Mouse (Mus musculus): ENCODE measurements at regions not wholly inside any gene's neighbourhood (a gene's known extent, or its start where the extent isn't known, plus 50 kb on each side); places are given as distances from the start of the nearest gene placed in this dataset.
"Not testable (repeated sequence)": the region's sequence is repeated elsewhere in the genome, so short reads cannot be mapped to it uniquely, and the experiment has no call there.

DNA sequence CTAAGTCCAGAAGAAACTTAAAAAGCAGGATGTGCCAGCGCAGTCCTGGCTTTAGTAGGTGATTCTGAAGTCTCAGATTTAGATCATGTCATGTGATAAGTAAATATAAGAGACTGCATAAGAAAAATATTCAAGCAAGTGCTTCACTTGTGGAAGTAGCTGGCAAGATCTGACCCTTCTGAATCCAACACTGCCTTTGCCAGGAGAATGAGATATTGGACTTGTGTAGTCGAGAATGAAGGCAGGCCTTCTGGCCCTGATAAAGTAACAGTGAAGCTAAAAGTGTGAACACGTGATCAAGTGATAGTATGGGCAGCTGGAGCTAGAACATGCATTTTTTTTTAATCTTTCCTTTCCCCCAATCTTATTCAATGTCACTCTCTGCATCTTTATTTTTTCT lies 455.6 kb downstream of the Ets1 start:
- TF ChIP-seq POU5F1 (IDR thresholded peaks at IDR 0.05; ENCODE audit: borderline replicate concordance, low read length) (no peak), CTCF (conservative IDR thresholded peaks at IDR 0.05; ENCODE audit: low read length) (no peak), NANOG (IDR thresholded peaks at IDR 0.05; ENCODE audit: borderline replicate concordance, low read length) (no peak)
- Histone ChIP-seq H3K9me3 (ENCODE audit: low read length) (no peaks in the 10 kb centered on the region), H3K4me1 (replicated peaks; ENCODE audit: low read depth, low read length) (no peaks in the 10 kb centered on the region), H3K36me3 (ENCODE audit: insufficient read depth, low read length) (no peaks in the 10 kb centered on the region), H3K27me3 (ENCODE audit: insufficient read depth, low read length) (no peaks in the 10 kb centered on the region), H3K4me3 (replicated peaks; ENCODE audit: low read length) (no peak overlapping the region)

- TF ChIP-seq POU5F1 (IDR thresholded peaks at IDR 0.05; ENCODE audit: borderline replicate concordance, low read length) (no peak), CTCF (conservative IDR thresholded peaks at IDR 0.05; ENCODE audit: low read length) (peak; percentile 72)
- no peaks in the 10 kb centered on the region for H3K9me3 ChIP-seq (ENCODE audit: low read length)
- no peak overlapping the region for H3K4me3 ChIP-seq (replicated peaks; ENCODE audit: low read length)
- no peaks in the 10 kb centered on the region for H3K27me3 ChIP-seq (ENCODE audit: insufficient read depth, low read length)
- no peaks in the 10 kb centered on the region for H3K36me3 ChIP-seq (ENCODE audit: insufficient read depth, low read length)
- H3K4me1 ChIP-seq (replicated peaks; ENCODE audit: low read depth, low read length): no peaks in the 10 kb centered on the region
Observed at GRCm38 (mm10) chr9:33095654-33096053, 459.6 kb downstream of the Ets1 start.

DNA sequence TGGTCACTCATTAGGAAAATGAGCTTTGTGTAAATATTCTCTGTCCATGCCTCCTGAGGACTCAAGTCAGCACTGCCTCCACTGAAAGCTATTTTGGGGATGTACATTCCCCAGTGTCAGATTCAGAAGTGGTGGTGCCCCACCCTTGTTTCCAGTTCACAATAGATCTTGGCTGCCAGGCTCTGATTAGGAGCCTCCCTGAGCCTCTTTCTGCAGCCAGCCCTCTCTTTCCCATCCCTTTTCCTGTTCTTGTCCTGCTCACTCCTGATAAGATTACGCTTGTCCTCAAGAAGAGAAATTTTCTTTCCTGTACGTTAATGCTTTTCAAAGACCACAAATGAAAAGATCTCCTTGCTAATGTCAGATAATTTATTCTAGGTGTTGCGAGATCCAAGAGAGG lies 465.2 kb downstream of the Ets1 start:
- Histone ChIP-seq H3K4me3 (replicated peaks; ENCODE audit: low read length) (no peak overlapping the region), H3K36me3 (ENCODE audit: insufficient read depth, low read length) (no peaks in the 10 kb centered on the region), H3K4me1 (replicated peaks; ENCODE audit: low read depth, low read length) (no peaks in the 10 kb centered on the region), H3K27me3 (ENCODE audit: insufficient read depth, low read length) (no peaks in the 10 kb centered on the region), H3K9me3 (ENCODE audit: low read length) (no peaks in the 10 kb centered on the region)
- no peak for TF ChIP-seq POU5F1 (IDR thresholded peaks at IDR 0.05; ENCODE audit: borderline replicate concordance, low read length)
- no peak for TF ChIP-seq NANOG (IDR thresholded peaks at IDR 0.05; ENCODE audit: borderline replicate concordance, low read length)
- no peak for TF ChIP-seq CTCF (conservative IDR thresholded peaks at IDR 0.05; ENCODE audit: low read length)

DNA sequence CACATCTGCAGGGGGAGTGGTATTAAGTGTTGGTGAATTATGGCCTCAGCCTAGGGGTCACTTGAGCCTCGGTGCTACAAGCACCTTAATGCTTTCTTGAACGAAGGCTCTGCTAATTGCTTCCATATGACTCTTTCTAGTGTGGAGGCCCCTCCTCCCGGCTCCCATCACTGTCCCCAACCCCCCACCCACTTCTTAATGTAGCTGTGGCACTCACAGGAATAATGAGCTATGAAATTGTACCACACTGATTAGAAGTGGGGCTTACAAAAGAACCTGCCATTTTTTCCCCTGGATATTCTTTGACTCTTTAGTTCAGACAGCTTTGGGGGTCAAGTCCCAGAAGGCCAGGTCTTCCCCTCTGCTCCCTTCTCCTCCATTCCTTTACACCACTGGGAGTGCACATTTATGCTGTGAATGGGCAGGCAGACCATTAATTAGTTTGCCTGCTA lies 468.6 kb downstream of the Ets1 start:
- Histone ChIP-seq H3K4me3 (replicated peaks; ENCODE audit: low read length) (no peak overlapping the region), H3K27me3 (ENCODE audit: insufficient read depth, low read length) (no peaks in the 10 kb centered on the region), H3K4me1 (replicated peaks; ENCODE audit: low read depth, low read length) (no peaks in the 10 kb centered on the region), H3K9me3 (ENCODE audit: low read length) (no peaks in the 10 kb centered on the region), H3K36me3 (ENCODE audit: insufficient read depth, low read length) (no peaks in the 10 kb centered on the region)
- no peak for TF ChIP-seq POU5F1 (IDR thresholded peaks at IDR 0.05; ENCODE audit: borderline replicate concordance, low read length)
- no peak for TF ChIP-seq CTCF (conservative IDR thresholded peaks at IDR 0.05; ENCODE audit: low read length)

DNA sequence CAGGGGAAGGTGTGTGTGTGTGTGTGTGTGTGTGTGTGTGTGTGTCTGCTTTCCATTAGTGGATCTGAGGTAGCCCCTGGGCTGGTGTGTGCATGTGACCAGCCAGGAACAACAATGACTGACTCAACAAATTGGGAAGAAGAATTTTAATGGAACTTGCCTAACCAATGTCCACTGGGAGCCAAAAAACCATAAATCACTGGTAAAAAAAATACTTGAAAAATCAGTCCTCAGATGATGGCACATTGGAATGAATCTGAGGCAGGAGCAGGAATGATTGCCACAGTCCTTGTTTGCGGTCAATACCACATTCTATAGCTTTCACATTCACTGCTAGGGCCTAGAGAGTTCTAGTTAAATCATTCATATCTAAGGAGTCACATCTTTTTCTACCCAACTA lies 487.8 kb downstream of the Ets1 start:
- no peak overlapping the region for H3K4me3 ChIP-seq (replicated peaks; ENCODE audit: low read length)
- no peaks in the 10 kb centered on the region for H3K36me3 ChIP-seq (ENCODE audit: insufficient read depth, low read length)
- TF ChIP-seq NANOG (IDR thresholded peaks at IDR 0.05; ENCODE audit: borderline replicate concordance, low read length) (no peak), CTCF (conservative IDR thresholded peaks at IDR 0.05; ENCODE audit: low read length) (no peak), POU5F1 (IDR thresholded peaks at IDR 0.05; ENCODE audit: borderline replicate concordance, low read length) (no peak)
- no peaks in the 10 kb centered on the region for H3K4me1 ChIP-seq (replicated peaks; ENCODE audit: low read depth, low read length)
- H3K27me3 ChIP-seq (ENCODE audit: insufficient read depth, low read length): no peaks in the 10 kb centered on the region
- peaks cover 32% of the 10 kb centered on the region for H3K9me3 ChIP-seq (ENCODE audit: low read length)

DNA sequence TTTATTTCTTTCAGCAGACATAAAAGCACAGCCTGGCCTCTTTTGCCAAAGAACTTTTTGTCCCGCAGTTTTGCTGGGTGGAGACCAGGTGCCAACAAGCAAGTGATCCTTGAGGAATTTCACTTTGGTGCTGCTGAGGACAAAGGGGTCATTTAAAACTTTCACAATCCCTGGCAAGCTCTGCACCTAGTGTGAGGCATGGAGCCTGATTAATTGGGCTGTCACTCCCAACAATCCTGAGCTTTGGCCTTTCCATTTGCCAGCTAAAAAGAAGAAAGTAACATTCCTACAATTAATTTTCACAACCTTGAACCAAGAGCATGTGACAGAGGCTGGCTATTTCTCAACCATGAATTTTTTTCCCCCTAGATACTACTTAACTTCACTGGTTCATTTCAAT lies 516.2 kb downstream of the Ets1 start:
- TF ChIP-seq POU5F1 (IDR thresholded peaks at IDR 0.05; ENCODE audit: borderline replicate concordance, low read length): no peak
- no peak for TF ChIP-seq NANOG (IDR thresholded peaks at IDR 0.05; ENCODE audit: borderline replicate concordance, low read length)
- TF ChIP-seq CTCF (conservative IDR thresholded peaks at IDR 0.05; ENCODE audit: low read length): no peak
- Histone ChIP-seq H3K4me3 (replicated peaks; ENCODE audit: low read length) (no peak overlapping the region), H3K4me1 (replicated peaks; ENCODE audit: low read depth, low read length) (0 out of 2 replicates have a peak, but pooled peaks cover 4% of the 10 kb centered on the region), H3K36me3 (ENCODE audit: insufficient read depth, low read length) (no peaks in the 10 kb centered on the region), H3K27me3 (ENCODE audit: insufficient read depth, low read length) (no peaks in the 10 kb centered on the region), H3K9me3 (ENCODE audit: low read length) (no peaks in the 10 kb centered on the region)

- Histone ChIP-seq H3K4me3 (replicated peaks; ENCODE audit: low read length) (no peak overlapping the region), H3K27me3 (ENCODE audit: insufficient read depth, low read length) (no peaks in the 10 kb centered on the region), H3K9me3 (ENCODE audit: low read length) (no peaks in the 10 kb centered on the region), H3K36me3 (ENCODE audit: insufficient read depth, low read length) (no peaks in the 10 kb centered on the region), H3K4me1 (replicated peaks; ENCODE audit: low read depth, low read length) (peaks cover 4% of the 10 kb centered on the region)
- no peak for TF ChIP-seq CTCF (conservative IDR thresholded peaks at IDR 0.05; ENCODE audit: low read length)
- no peak for TF ChIP-seq NANOG (IDR thresholded peaks at IDR 0.05; ENCODE audit: borderline replicate concordance, low read length)
- TF ChIP-seq POU5F1 (IDR thresholded peaks at IDR 0.05; ENCODE audit: borderline replicate concordance, low read length): no peak
Observed at GRCm38 (mm10) chr9:33168159-33168558, 532.1 kb downstream of the Ets1 start.

- not testable (repeated sequence) for H3K4me1 ChIP-seq (replicated peaks; ENCODE audit: low read depth, low read length); H3K9me3 ChIP-seq (ENCODE audit: low read length); H3K4me3 ChIP-seq (replicated peaks; ENCODE audit: low read length); H3K27me3 ChIP-seq (ENCODE audit: insufficient read depth, low read length); H3K36me3 ChIP-seq (ENCODE audit: insufficient read depth, low read length)
Observed at GRCm38 (mm10) chr9:33169093-33169492, 533.1 kb downstream of the Ets1 start.

GRCm38 (mm10) chr9:33180066-33180465 lies 544.0 kb downstream of the Ets1 start:
- no peak overlapping the region for H3K4me3 ChIP-seq (replicated peaks; ENCODE audit: low read length)
- no peaks in the 10 kb centered on the region for H3K9me3 ChIP-seq (ENCODE audit: low read length)
- no peaks in the 10 kb centered on the region for H3K36me3 ChIP-seq (ENCODE audit: insufficient read depth, low read length)
- no peaks in the 10 kb centered on the region for H3K27me3 ChIP-seq (ENCODE audit: insufficient read depth, low read length)
- no peaks in the 10 kb centered on the region for H3K4me1 ChIP-seq (replicated peaks; ENCODE audit: low read depth, low read length)
- TF ChIP-seq NANOG (IDR thresholded peaks at IDR 0.05; ENCODE audit: borderline replicate concordance, low read length) (no peak), CTCF (conservative IDR thresholded peaks at IDR 0.05; ENCODE audit: low read length) (no peak), POU5F1 (IDR thresholded peaks at IDR 0.05; ENCODE audit: borderline replicate concordance, low read length) (no peak)
